12 mouse cellular contexts compared by ENCODE assay signal in genomic region chr5:147958552-147958951, GRCm38 (mm10). TPM values are rescaled to one million over a fixed set of nuclear protein-coding genes. Genes with fewer than 3 reads are reported as not detected.
DNase-seq lines count a peak whose midpoint lies in the region; ATAC-seq and TF ChIP-seq lines count a peak whose summit lies in the region.
"Had no signal": no experiment of that assay in that cellular context is flagged by ENCODE, and none has a peak within 500 bp of the region (broad histone marks: within the 10 kb centered on the region; RNA-seq: fewer than 3 reads in every experiment).

No protein-coding gene starts in this region.

- 30% methylated on average over 13 of the region's 13 CpGs for WGBS in lung, embryonic 15.5 days
- WGBS in forebrain, embryonic 16.5 days, result 32% methylated on average over 13 of the region's 13 CpGs
- WGBS in midbrain, postnatal 0 days, result 27% methylated on average over 13 of the region's 13 CpGs
- 50% methylated on average over 13 of the region's 13 CpGs for WGBS in liver, postnatal 0 days (ENCODE audit: insufficient replicate concordance)

- no peak for ATAC-seq in lung, embryonic 15.5 days (ENCODE audit: borderline replicate concordance, extremely low read depth, low FRiP score, low TSS enrichment)
- no peak for ATAC-seq in forebrain, embryonic 16.5 days
- ATAC-seq in midbrain, postnatal 0 days (ENCODE audit: low FRiP score), result no peak
- ATAC-seq in liver, postnatal 0 days, result no peak
- ATAC-seq: Patski had no signal

- 0 out of 2 replicates have a peak overlapping the region, but pooled peaks have one; percentile 2 for H3K27ac ChIP-seq in lung, embryonic 15.5 days
- H3K27ac ChIP-seq in forebrain, embryonic 16.5 days (ENCODE audit: low read length), result no peak overlapping the region
- H3K27ac ChIP-seq in midbrain, postnatal 0 days (ENCODE audit: low read depth, low read length), result no peak overlapping the region
- no peak overlapping the region for H3K27ac ChIP-seq in liver, postnatal 0 days (ENCODE audit: low read depth)
- H3K27ac ChIP-seq: gastrocnemius, adult 2 months; liver, embryonic 13.5 days had no signal

- H3K27me3 ChIP-seq in lung, embryonic 15.5 days, result peaks cover 42% of the 10 kb centered on the region
- H3K27me3 ChIP-seq in forebrain, embryonic 16.5 days (replicated peaks; ENCODE audit: control insufficient read depth, insufficient read depth, low read length), result no peaks in the 10 kb centered on the region
- H3K27me3 ChIP-seq in midbrain, postnatal 0 days (ENCODE audit: insufficient read depth, low read length), result no peaks in the 10 kb centered on the region
- H3K27me3 ChIP-seq in liver, postnatal 0 days (ENCODE audit: insufficient read depth, low read length), result peaks cover 40% of the 10 kb centered on the region

- no peak overlapping the region for H3K9ac ChIP-seq in lung, embryonic 15.5 days
- no peak overlapping the region for H3K9ac ChIP-seq in forebrain, embryonic 16.5 days (replicated peaks; ENCODE audit: low read depth, low read length)
- peak overlapping the region; percentile 42; the same call in 1 of the 2 replicates for H3K9ac ChIP-seq in midbrain, postnatal 0 days (replicated peaks; ENCODE audit: low read length, poor library complexity, severe bottlenecking)
- H3K9ac ChIP-seq in liver, postnatal 0 days (replicated peaks), result no peak overlapping the region
- H3K9ac ChIP-seq: liver, embryonic 13.5 days had no signal

- H3K4me1 ChIP-seq in lung, embryonic 15.5 days, result peaks cover 26% of the 10 kb centered on the region
- peaks cover 15% of the 10 kb centered on the region for H3K4me1 ChIP-seq in forebrain, embryonic 16.5 days (replicated peaks; ENCODE audit: control insufficient read depth, insufficient read depth, low read length)
- no peaks in the 10 kb centered on the region; the same call in 1 of the 2 replicates for H3K4me1 ChIP-seq in midbrain, postnatal 0 days (ENCODE audit: insufficient read depth, low read length)
- 0 out of 2 replicates have a peak, but pooled peaks cover 6% of the 10 kb centered on the region for H3K4me1 ChIP-seq in liver, postnatal 0 days (ENCODE audit: insufficient read depth)

- TF ChIP-seq CTCF in midbrain, postnatal 0 days (IDR thresholded peaks at IDR 0.05), result no peak
- TF ChIP-seq CTCF in liver, postnatal 0 days (IDR thresholded peaks at IDR 0.05; ENCODE audit: low read depth), result no peak

- peak overlapping the region; percentile 94 for H3K4me2 ChIP-seq in lung, embryonic 15.5 days
- peak overlapping the region; percentile 67 for H3K4me2 ChIP-seq in forebrain, embryonic 16.5 days (ENCODE audit: low read length)
- peak overlapping the region; percentile 84 for H3K4me2 ChIP-seq in midbrain, postnatal 0 days (ENCODE audit: low read depth, low read length, poor library complexity, severe bottlenecking)
- no peak overlapping the region for H3K4me2 ChIP-seq in liver, postnatal 0 days (ENCODE audit: low read depth, low read length)

- H3K9me3 ChIP-seq in lung, embryonic 15.5 days, result no peaks in the 10 kb centered on the region
- no peaks in the 10 kb centered on the region for H3K9me3 ChIP-seq in forebrain, embryonic 16.5 days (ENCODE audit: control insufficient read depth, low read length)
- no peaks in the 10 kb centered on the region for H3K9me3 ChIP-seq in midbrain, postnatal 0 days (ENCODE audit: low read length)
- no peaks in the 10 kb centered on the region for H3K9me3 ChIP-seq in liver, postnatal 0 days (ENCODE audit: low read length)
- H3K9me3 ChIP-seq: liver, embryonic 13.5 days had no signal

- DNase-seq in frontal cortex, postnatal 36 days (ENCODE audit: low spot score in 2 of 2), result peak; percentile 20 to 22
- DNase-seq in frontal cortex, adult 2 months (ENCODE audit: extremely low spot score in 1 of 2, low spot score in 1 of 2), result no peak
- DNase-seq in lung, postnatal 10 days, result no peak
- DNase-seq in midbrain, postnatal 0 days (ENCODE audit: low spot score), result no peak
- DNase-seq in spleen, postnatal 14 days (ENCODE audit: low spot score in 2 of 2), result no peak
- DNase-seq in liver, postnatal 0 days, result no peak
- DNase-seq: liver, embryonic 13.5 days; thymus, adult 18-20 months had no signal

- no peak for TF ChIP-seq EP300 in liver, postnatal 0 days (IDR thresholded peaks at IDR 0.05; ENCODE audit: low read depth)

- 0 out of 2 replicates have a peak overlapping the region, but pooled peaks have one; percentile 54 for H3K4me3 ChIP-seq in lung, embryonic 15.5 days
- H3K4me3 ChIP-seq in forebrain, embryonic 16.5 days (replicated peaks; ENCODE audit: low read length), result peak overlapping the region; percentile 59
- H3K4me3 ChIP-seq in midbrain, postnatal 0 days (ENCODE audit: low read depth, low read length), result peak overlapping the region; percentile 75
- H3K4me3 ChIP-seq in liver, postnatal 0 days (ENCODE audit: low read depth, low read length), result no peak overlapping the region
- H3K4me3 ChIP-seq: liver, embryonic 13.5 days had no signal

- H3K36me3 ChIP-seq in lung, embryonic 15.5 days, result no peaks in the 10 kb centered on the region
- no peaks in the 10 kb centered on the region for H3K36me3 ChIP-seq in forebrain, embryonic 16.5 days (ENCODE audit: control insufficient read depth, insufficient read depth)
- H3K36me3 ChIP-seq in midbrain, postnatal 0 days (ENCODE audit: insufficient read depth, low read length), result no peaks in the 10 kb centered on the region
- H3K36me3 ChIP-seq in liver, postnatal 0 days (replicated peaks; ENCODE audit: insufficient read depth, low read length), result no peaks in the 10 kb centered on the region
- H3K36me3 ChIP-seq: liver, embryonic 13.5 days had no signal

RNA-seq across cellular contexts. Expression of gene Mtus2, which starts 1.4 kb away (rescaled TPM):
- polyA plus RNA-seq in frontal cortex, adult 2 months (2012; rRNA removed), result 19.4 and 20.6 TPM in 2 replicates
- polyA plus RNA-seq in lung, embryonic 15.5 days (2015; fragmentation: Nextera tagmentation; extraction: Ambion mirVana), result 7.3 and 8.5 TPM in 2 replicates
- polyA plus RNA-seq in forebrain, embryonic 16.5 days (2015; fragmentation: Nextera tagmentation; extraction: Ambion mirVana), result 17.9 and 20.9 TPM in 2 replicates
- total RNA-seq in midbrain, postnatal 0 days (2014; rRNA removed), result 38.0 and 54.7 TPM in 2 replicates
- 36.6 and 41.6 TPM in 2 replicates for polyA plus RNA-seq in midbrain, postnatal 0 days (2015; fragmentation: Nextera tagmentation; extraction: Ambion mirVana)
- 1.2 and 1.6 TPM in 2 replicates for polyA plus RNA-seq in liver, postnatal 0 days (2015; fragmentation: Nextera tagmentation; extraction: Ambion mirVana)

Comparison
In these comparisons a context has a peak if more than half of its experiments do, and no peak if none do; other contexts are left out.
1. DNase-seq: peak in frontal cortex, postnatal 36 days (2 of 2); none in frontal cortex, adult 2 months (0 of 2), lung, postnatal 10 days (single experiment), midbrain, postnatal 0 days (single experiment), spleen, postnatal 14 days (0 of 2) and liver, postnatal 0 days (single experiment).